Comparison of ENCODE assay signal across 1 mouse cellular context in the genomic region with DNA sequence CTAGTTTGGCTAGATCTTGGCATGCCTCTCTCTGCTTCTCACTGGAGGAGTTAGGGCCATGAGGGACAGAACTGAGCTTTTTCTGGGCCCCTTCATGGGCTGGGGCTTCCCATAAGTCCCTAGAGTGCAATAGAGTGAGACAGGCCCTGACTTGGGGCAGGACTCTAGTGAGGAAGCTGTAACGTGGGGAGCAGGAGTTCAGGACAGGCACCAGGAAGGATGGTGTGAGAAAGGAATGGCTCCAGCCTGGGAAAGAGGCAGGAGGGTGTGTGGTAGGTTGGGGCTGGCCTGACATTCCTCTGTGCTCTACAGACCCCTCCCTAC.
TF ChIP-seq lines count a peak whose summit lies in the region.

No protein-coding gene starts in this region.

TF ChIP-seq in CH12.LX, 34 proteins besides CTCF, POLR2A, EP300 and RAD21:
- TF ChIP-seq NELFE (IDR thresholded peaks at IDR 0.05; ENCODE audit: low read depth, low read length) = no peak
- no peak for TF ChIP-seq HCFC1 (IDR thresholded peaks at IDR 0.05; ENCODE audit: low read depth, low read length)
- TF ChIP-seq SIN3A (IDR thresholded peaks at IDR 0.05; ENCODE audit: low read length) = no peak
- no peak for TF ChIP-seq MXI1 (IDR thresholded peaks at IDR 0.05; ENCODE audit: low read depth, low read length)
- no peak for TF ChIP-seq BHLHE40 (IDR thresholded peaks at IDR 0.05; ENCODE audit: low read depth, low read length)
- no peak for TF ChIP-seq SMC3 (IDR thresholded peaks at IDR 0.05; ENCODE audit: low read depth, low read length)
- no peak for TF ChIP-seq ZKSCAN1 (IDR thresholded peaks at IDR 0.05; ENCODE audit: borderline replicate concordance, low read depth, low read length)
- no peak for TF ChIP-seq JUN (IDR thresholded peaks at IDR 0.05; ENCODE audit: insufficient read depth, low read depth, low read length)
- TF ChIP-seq CHD2 (IDR thresholded peaks at IDR 0.05; ENCODE audit: low read length) = no peak
- TF ChIP-seq ZC3H11A (IDR thresholded peaks at IDR 0.05; ENCODE audit: low read depth, low read length) = no peak
- no peak for TF ChIP-seq CHD1 (IDR thresholded peaks at IDR 0.05; ENCODE audit: low read depth, low read length)
- no peak for TF ChIP-seq MAX (IDR thresholded peaks at IDR 0.05; ENCODE audit: low read length)
- TF ChIP-seq JUND (conservative IDR thresholded peaks at IDR 0.05; ENCODE audit: low read depth, low read length) = no peak
- no peak for TF ChIP-seq USF2 (conservative IDR thresholded peaks at IDR 0.05; ENCODE audit: low read depth, low read length)
- no peak for TF ChIP-seq RCOR1 (conservative IDR thresholded peaks at IDR 0.05; ENCODE audit: low read depth, low read length)
- no peak for TF ChIP-seq GABPA (IDR thresholded peaks at IDR 0.05; ENCODE audit: insufficient replicate concordance, low read depth, low read length)
